In genomic region chr4:147905090-147905659, GRCm38 (mm10) we compare ENCODE assay signal across 8 mouse cellular contexts. TPM values are rescaled to one million over a fixed set of nuclear protein-coding genes. Genes with fewer than 3 reads are reported as not detected.
A peak's percentile ranks its signal among the peaks of the same experiment; 100 is the strongest.
DNase-seq lines count a peak whose midpoint lies in the region; ATAC-seq and TF ChIP-seq lines count a peak whose summit lies in the region.

No protein-coding gene starts in this region.

- H3K27me3 ChIP-seq in kidney, embryonic 15.5 days = no peaks in the 10 kb centered on the region
- no peaks in the 10 kb centered on the region for H3K27me3 ChIP-seq in liver, postnatal 0 days (ENCODE audit: insufficient read depth, low read length)

- H3K9ac ChIP-seq in kidney, embryonic 15.5 days = peak overlapping the region; percentile 89; the same call in 1 of the 2 replicates
- peak overlapping the region; percentile 92 for H3K9ac ChIP-seq in liver, postnatal 0 days (replicated peaks)

- H3K4me1 ChIP-seq in kidney, embryonic 15.5 days = peaks cover 13% of the 10 kb centered on the region
- H3K4me1 ChIP-seq in brown adipose tissue, adult 24 weeks (ENCODE audit: control insufficient read depth, insufficient read depth, insufficient read length, low read length) = peaks cover 5% of the 10 kb centered on the region
- H3K4me1 ChIP-seq in liver, postnatal 0 days (ENCODE audit: insufficient read depth) = peaks cover 11% of the 10 kb centered on the region

- no peak for TF ChIP-seq EP300 in liver, postnatal 0 days (IDR thresholded peaks at IDR 0.05; ENCODE audit: low read depth)

- no peak for DNase-seq in kidney, adult 9 months
- DNase-seq in gonadal fat pad, adult 2 months (ENCODE audit: low read depth) = peak; percentile 57
- no peak for DNase-seq in liver, postnatal 0 days
- no peak for DNase-seq in gastrocnemius, postnatal 10 days
- DNase-seq in spleen, adult 12 weeks (ENCODE audit: low spot score) = no peak

- peak overlapping the region; percentile 97 for H3K4me3 ChIP-seq in kidney, embryonic 15.5 days (replicated peaks)
- peak overlapping the region; percentile 37 for H3K4me3 ChIP-seq in brown adipose tissue, adult 24 weeks (ENCODE audit: insufficient read depth, low read depth, low read length)
- H3K4me3 ChIP-seq in liver, postnatal 0 days (ENCODE audit: low read depth, low read length) = peak overlapping the region; percentile 89

- no peak for TF ChIP-seq CTCF in liver, postnatal 0 days (IDR thresholded peaks at IDR 0.05; ENCODE audit: low read depth)

- H3K36me3 ChIP-seq in kidney, embryonic 15.5 days = peaks cover 29% of the 10 kb centered on the region
- H3K36me3 ChIP-seq in liver, postnatal 0 days (replicated peaks; ENCODE audit: insufficient read depth, low read length) = peaks cover 12% of the 10 kb centered on the region

- no peaks in the 10 kb centered on the region for H3K9me3 ChIP-seq in kidney, embryonic 15.5 days (replicated peaks)
- H3K9me3 ChIP-seq in liver, postnatal 0 days (ENCODE audit: low read length) = no peaks in the 10 kb centered on the region

- H3K27ac ChIP-seq in kidney, embryonic 15.5 days = no peak overlapping the region
- peak overlapping the region; percentile 67 for H3K27ac ChIP-seq in brown adipose tissue, adult 24 weeks (replicated peaks; ENCODE audit: low read depth, low read length)
- peak overlapping the region; percentile 91 for H3K27ac ChIP-seq in liver, postnatal 0 days (ENCODE audit: low read depth)

- peak overlapping the region; percentile 78 for H3K4me2 ChIP-seq in kidney, embryonic 15.5 days
- H3K4me2 ChIP-seq in liver, postnatal 0 days (ENCODE audit: low read depth, low read length) = peak overlapping the region; percentile 91

- ATAC-seq in kidney, embryonic 15.5 days (replicated peaks; ENCODE audit: low FRiP score) = peak; percentile 19
- peak; percentile 78 for ATAC-seq in liver, postnatal 0 days
- no peak for ATAC-seq in CD4-positive, CD25-positive, alpha-beta regulatory T cell, adult 4 months

- 2% methylated on average over 8 of the region's 8 CpGs for WGBS in kidney, embryonic 15.5 days
- 2% methylated on average over 8 of the region's 8 CpGs for WGBS in liver, postnatal 0 days (ENCODE audit: insufficient replicate concordance)

RNA-seq across cellular contexts. Expression of gene Mfn2, which starts 0.7 kb away (rescaled TPM):
- 36.9 and 39.0 TPM in 2 replicates for polyA plus RNA-seq in kidney, embryonic 15.5 days (2015; fragmentation: Nextera tagmentation; extraction: Ambion mirVana)
- polyA plus RNA-seq in brown adipose tissue, adult 24 weeks (2012; ENCODE audit: insufficient read depth, insufficient read length, missing spikeins) = 156 and 170 TPM in 2 replicates
- polyA plus RNA-seq in gonadal fat pad, adult 2 months (2012; rRNA removed) = 76.7 and 84.0 TPM in 2 replicates
- polyA plus RNA-seq in liver, postnatal 0 days (2015; fragmentation: Nextera tagmentation; extraction: Ambion mirVana) = 12.3 and 14.1 TPM in 2 replicates
- polyA plus RNA-seq in CD4-positive, CD25-positive, alpha-beta regulatory T cell, adult 4 months (2017; shearing (Covaris generic)) = 10 to 100 TPM; 19.5 to 31.9 TPM
- 100 to 1,000 TPM; 254 to 282 TPM for total RNA-seq in gastrocnemius, postnatal 10 days (2021)

RNA-seq across cellular contexts. Expression of gene Plod1, which starts 31.4 kb away (rescaled TPM):
- polyA plus RNA-seq in kidney, embryonic 15.5 days (2015; fragmentation: Nextera tagmentation; extraction: Ambion mirVana) = 47.2 and 56.0 TPM in 2 replicates
- polyA plus RNA-seq in brown adipose tissue, adult 24 weeks (2012; ENCODE audit: insufficient read depth, insufficient read length, missing spikeins) = 24.8 and 28.6 TPM in 2 replicates
- polyA plus RNA-seq in gonadal fat pad, adult 2 months (2012; rRNA removed) = 58.3 and 67.4 TPM in 2 replicates
- 24.8 and 25.4 TPM in 2 replicates for polyA plus RNA-seq in liver, postnatal 0 days (2015; fragmentation: Nextera tagmentation; extraction: Ambion mirVana)
- polyA plus RNA-seq in CD4-positive, CD25-positive, alpha-beta regulatory T cell, adult 4 months (2017; shearing (Covaris generic)) = 1 to 10 TPM; 5.2 to 8.7 TPM
- total RNA-seq in gastrocnemius, postnatal 10 days (2021) = 10 to 100 TPM; 50.6 to 55.3 TPM

RNA-seq across cellular contexts. Expression of gene 2510039O18Rik, which starts 35.5 kb away (rescaled TPM):
- polyA plus RNA-seq in kidney, embryonic 15.5 days (2015; fragmentation: Nextera tagmentation; extraction: Ambion mirVana) = 15.3 and 17.0 TPM in 2 replicates
- polyA plus RNA-seq in brown adipose tissue, adult 24 weeks (2012; ENCODE audit: insufficient read depth, insufficient read length, missing spikeins) = 18.7 and 19.7 TPM in 2 replicates
- polyA plus RNA-seq in gonadal fat pad, adult 2 months (2012; rRNA removed) = 67.2 and 67.7 TPM in 2 replicates
- 6.5 and 8.5 TPM in 2 replicates for polyA plus RNA-seq in liver, postnatal 0 days (2015; fragmentation: Nextera tagmentation; extraction: Ambion mirVana)
- 1 to 10 TPM; 8.3 to 9.4 TPM for polyA plus RNA-seq in CD4-positive, CD25-positive, alpha-beta regulatory T cell, adult 4 months (2017; shearing (Covaris generic))
- total RNA-seq in gastrocnemius, postnatal 10 days (2021) = 10 to 100 TPM; 25.7 to 28.2 TPM

RNA-seq across cellular contexts. Expression of gene Fv1, which starts 36.4 kb away (rescaled TPM):
- 12.8 and 12.9 TPM in 2 replicates for polyA plus RNA-seq in kidney, embryonic 15.5 days (2015; fragmentation: Nextera tagmentation; extraction: Ambion mirVana)
- polyA plus RNA-seq in brown adipose tissue, adult 24 weeks (2012; ENCODE audit: insufficient read depth, insufficient read length, missing spikeins) = 3.3 and 5.8 TPM in 2 replicates
- polyA plus RNA-seq in gonadal fat pad, adult 2 months (2012; rRNA removed) = 2.2 and 2.4 TPM in 2 replicates
- polyA plus RNA-seq in liver, postnatal 0 days (2015; fragmentation: Nextera tagmentation; extraction: Ambion mirVana) = 0.90 TPM in 2 replicates
- 1 to 10 TPM; 2.1 to 3.8 TPM for polyA plus RNA-seq in CD4-positive, CD25-positive, alpha-beta regulatory T cell, adult 4 months (2017; shearing (Covaris generic))
- 1 to 10 TPM; 3.2 to 4.6 TPM for total RNA-seq in gastrocnemius, postnatal 10 days (2021)

RNA-seq across cellular contexts. Expression of gene Miip, which starts 36.6 kb away (rescaled TPM):
- 45.2 and 51.3 TPM in 2 replicates for polyA plus RNA-seq in kidney, embryonic 15.5 days (2015; fragmentation: Nextera tagmentation; extraction: Ambion mirVana)
- polyA plus RNA-seq in brown adipose tissue, adult 24 weeks (2012; ENCODE audit: insufficient read depth, insufficient read length, missing spikeins) = 4.0 and 10.3 TPM in 2 replicates
- 31.4 and 65.1 TPM in 2 replicates for polyA plus RNA-seq in gonadal fat pad, adult 2 months (2012; rRNA removed)
- 17.5 and 19.0 TPM in 2 replicates for polyA plus RNA-seq in liver, postnatal 0 days (2015; fragmentation: Nextera tagmentation; extraction: Ambion mirVana)
- 100 to 1,000 TPM in 1 of 2 experiments, 10 to 100 TPM in 1; 92.5 to 151 TPM for polyA plus RNA-seq in CD4-positive, CD25-positive, alpha-beta regulatory T cell, adult 4 months (2017; shearing (Covaris generic))
- total RNA-seq in gastrocnemius, postnatal 10 days (2021) = 1 to 10 TPM; 6.2 to 9.2 TPM

Comparison
In these comparisons a context has a peak if more than half of its experiments do, and no peak if none do; other contexts are left out.
1. H3K4me3 ChIP-seq: peak in every context shown above with its lines; median percentile 97 in kidney, embryonic 15.5 days; 89 in liver, postnatal 0 days; 37 in brown adipose tissue, adult 24 weeks.